In the genomic region with DNA sequence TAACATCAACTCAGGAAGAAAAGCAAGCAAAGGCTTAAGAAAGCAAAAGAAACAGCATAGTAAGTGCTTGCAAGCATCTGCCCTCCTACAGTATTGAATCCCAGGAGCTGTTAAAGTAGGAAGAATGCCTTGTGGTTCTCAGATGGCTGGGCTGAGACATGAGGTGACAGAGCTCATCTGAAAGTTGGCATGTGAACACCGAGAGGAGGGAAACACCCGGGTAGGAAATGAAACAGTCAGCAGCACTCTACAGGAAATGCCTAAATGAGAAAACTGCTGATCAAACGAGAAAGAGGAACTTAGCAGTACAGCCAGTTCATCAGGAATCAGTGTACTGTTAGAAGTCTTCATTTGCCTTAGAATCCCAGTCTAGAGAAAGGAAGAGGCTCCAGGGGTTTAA, we compare ENCODE assay signal across 9 mouse cellular contexts.
DNase-seq lines count a peak whose midpoint lies in the region; ATAC-seq and TF ChIP-seq lines count a peak whose summit lies in the region.
"Had no signal": no experiment of that assay in that cellular context is flagged by ENCODE, and none has a peak within 500 bp of the region (broad histone marks: within the 10 kb centered on the region; RNA-seq: fewer than 3 reads in every experiment).

No protein-coding gene starts in this region.

- TF ChIP-seq POLR2A in kidney, adult 2 months (IDR thresholded peaks at IDR 0.05; ENCODE audit: low read depth, low read length): no peak

- H3K36me3 ChIP-seq in kidney, adult 2 months (ENCODE audit: control insufficient read depth, insufficient read depth, low read length): no peaks in the 10 kb centered on the region
- no peaks in the 10 kb centered on the region for H3K36me3 ChIP-seq in midbrain, embryonic 11.5 days (ENCODE audit: control insufficient read depth, insufficient read depth, low read length)
- H3K36me3 ChIP-seq: hindbrain, embryonic 15.5 days had no signal

- peaks cover 8% of the 10 kb centered on the region; the same call in 1 of the 2 replicates for H3K4me1 ChIP-seq in kidney, adult 2 months (ENCODE audit: control insufficient read depth, insufficient read depth, low read length)
- H3K4me1 ChIP-seq in midbrain, embryonic 11.5 days (ENCODE audit: control insufficient read depth, insufficient read depth, low read length): no peaks in the 10 kb centered on the region

- no peak overlapping the region for H3K4me3 ChIP-seq in kidney, adult 2 months (ENCODE audit: insufficient read depth, low read depth, low read length)
- H3K4me3 ChIP-seq in midbrain, embryonic 11.5 days (ENCODE audit: low read depth, low read length): no peak overlapping the region
- H3K4me3 ChIP-seq: hindbrain, embryonic 15.5 days had no signal

- peak; percentile 68 for DNase-seq in kidney, adult 2 months
- DNase-seq in kidney, adult 18-20 months: no peak
- peak; percentile 82 for DNase-seq in MEL-GATA-1-ER (ENCODE audit: extremely low read depth, low read depth)
- no peak for DNase-seq in urinary bladder, postnatal 10 days (ENCODE audit: low spot score)
- no peak for DNase-seq in midbrain, embryonic 11.5 days (ENCODE audit: low spot score, missing footprints)

- 7% methylated on average over 3 of the region's 3 CpGs for WGBS in kidney, adult 2 months
- 72% methylated on average over 3 of the region's 3 CpGs for WGBS in midbrain, embryonic 11.5 days

- H3K9me3 ChIP-seq in midbrain, embryonic 11.5 days (ENCODE audit: control insufficient read depth, low read length): no peaks in the 10 kb centered on the region
- H3K9me3 ChIP-seq: hindbrain, embryonic 15.5 days had no signal

- no peak overlapping the region for H3K9ac ChIP-seq in midbrain, embryonic 11.5 days (ENCODE audit: low read length)
- H3K9ac ChIP-seq: hindbrain, embryonic 15.5 days had no signal

- TF ChIP-seq CTCF in kidney, adult 2 months (conservative IDR thresholded peaks at IDR 0.05; ENCODE audit: insufficient read depth, insufficient read length, low read depth, low read length): no peak

- peak; percentile 94 for ATAC-seq in common myeloid progenitor, adult 5-6 weeks (replicated peaks; ENCODE audit: low read depth, poor library complexity, severe bottlenecking)
- peak; percentile 96 for ATAC-seq in megakaryocyte, adult 5-6 weeks (ENCODE audit: poor library complexity, severe bottlenecking)
- no peak for ATAC-seq in megakaryocyte-erythroid progenitor cell, adult 5-6 weeks (replicated peaks; ENCODE audit: low FRiP score, low TSS enrichment, poor library complexity, severe bottlenecking)
- ATAC-seq in midbrain, embryonic 11.5 days (ENCODE audit: low FRiP score): no peak

- no peak overlapping the region for H3K4me2 ChIP-seq in midbrain, embryonic 11.5 days
- H3K4me2 ChIP-seq: hindbrain, embryonic 15.5 days had no signal

- H3K27me3 ChIP-seq in kidney, adult 2 months (replicated peaks; ENCODE audit: control insufficient read depth, insufficient read depth, low read length): no peaks in the 10 kb centered on the region
- no peaks in the 10 kb centered on the region for H3K27me3 ChIP-seq in midbrain, embryonic 11.5 days (ENCODE audit: control insufficient read depth, insufficient read depth, low read length)
- H3K27me3 ChIP-seq: hindbrain, embryonic 15.5 days had no signal

- H3K27ac ChIP-seq in kidney, adult 2 months (ENCODE audit: insufficient read depth, low read depth, low read length): peak overlapping the region; percentile 71
- no peak overlapping the region for H3K27ac ChIP-seq in midbrain, embryonic 11.5 days (ENCODE audit: low read depth, low read length)
- H3K27ac ChIP-seq: hindbrain, embryonic 15.5 days had no signal

Comparison
In these comparisons a context has a peak if more than half of its experiments do, and no peak if none do; other contexts are left out.
1. DNase-seq: peak in kidney, adult 2 months (single experiment) and MEL-GATA-1-ER (single experiment); none in kidney, adult 18-20 months (single experiment), urinary bladder, postnatal 10 days (single experiment) and midbrain, embryonic 11.5 days (single experiment).
2. ATAC-seq: peak in common myeloid progenitor, adult 5-6 weeks (single experiment) and megakaryocyte, adult 5-6 weeks (single experiment); none in megakaryocyte-erythroid progenitor cell, adult 5-6 weeks (single experiment) and midbrain, embryonic 11.5 days (single experiment).